Mouse (Mus musculus) neutrophil, adult 5-6 weeks (primary cell): Measurements from ENCODE around the gene Zfp940. TPM values are rescaled to one million over a fixed set of nuclear protein-coding genes. Genes with fewer than 3 reads are reported as not detected.
"Not testable (repeated sequence)": the region's sequence is repeated elsewhere in the genome, so short reads cannot be mapped to it uniquely, and the experiment has no call there.

ENCODE experiments used
- ATAC-seq: fragments of 151-379, 151-347 bp; 2 replicates; pipeline ENCODE4 v1.8.0; 2017; ENCODE audit warnings: mild to moderate bottlenecking, moderate TSS enrichment; ENCODE audit not compliant: insufficient number of reproducible peaks, poor library complexity, low FRiP score, severe bottlenecking; ENCODE audit errors: extremely low read depth
- total RNA-seq: library from RNA; stranded (forward); fragments of 200-1000 nt; gene quantifications from 2 replicates; pipeline ENCODE4 v1.2.3, GENCODE M21; 2017

Gene Zfp940
- total RNA-seq = 10.4 and 10.7 TPM in 2 replicates

DNA sequence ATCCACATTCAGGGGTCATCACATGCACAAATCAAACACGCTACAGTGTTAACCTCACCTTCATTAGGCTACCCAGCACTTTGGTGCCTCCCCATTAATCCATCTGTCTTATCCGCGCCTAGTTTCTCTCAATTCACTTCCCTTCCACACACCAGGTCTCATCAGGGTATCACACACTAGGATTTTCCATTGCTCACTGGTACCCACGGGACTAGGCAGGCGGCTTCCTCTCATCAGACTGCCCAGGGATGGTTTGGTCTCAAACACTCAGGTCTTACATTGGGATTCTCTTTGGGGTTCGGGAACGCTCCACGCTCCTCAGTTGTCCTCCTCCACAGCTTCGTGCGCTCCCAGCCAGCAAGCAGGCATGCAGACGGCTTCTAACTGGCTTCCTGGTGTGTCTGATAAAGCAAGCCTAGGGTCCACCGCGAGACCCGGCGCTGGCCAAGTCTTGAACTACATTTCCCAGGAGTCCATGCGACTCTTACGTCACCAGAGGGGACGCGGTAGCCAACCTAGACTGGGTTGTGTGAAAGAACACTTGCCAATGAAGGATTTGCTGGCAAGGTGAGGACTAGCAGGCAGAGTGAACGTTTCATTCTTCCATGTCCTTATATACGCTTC lies at the start of gene Zfp940:
Zfp940 (minus strand) TSS at position 451 of the 624 bp plus-strand sequence.
- peak; percentile 94 for ATAC-seq

DNA sequence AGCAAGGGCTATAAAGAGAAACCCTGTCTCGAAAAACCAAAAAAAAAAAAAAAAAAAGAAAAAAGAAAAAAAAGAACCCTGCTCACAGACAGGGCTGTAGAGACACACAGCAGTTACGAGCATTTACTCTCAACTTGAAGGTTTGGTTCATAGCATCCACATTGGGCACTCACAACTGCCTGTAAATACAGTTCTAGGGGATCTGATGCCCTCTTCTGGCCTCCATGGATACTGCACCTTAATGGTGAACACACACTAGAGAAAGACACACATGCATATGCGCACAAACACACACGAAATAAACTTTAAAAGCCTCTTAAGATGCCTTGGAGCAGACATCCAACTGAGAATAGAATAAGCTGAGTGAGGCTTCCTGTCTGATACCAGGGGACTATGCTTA lies 44.9 kb upstream of the Zfp940 start:
- no peak for ATAC-seq

DNA sequence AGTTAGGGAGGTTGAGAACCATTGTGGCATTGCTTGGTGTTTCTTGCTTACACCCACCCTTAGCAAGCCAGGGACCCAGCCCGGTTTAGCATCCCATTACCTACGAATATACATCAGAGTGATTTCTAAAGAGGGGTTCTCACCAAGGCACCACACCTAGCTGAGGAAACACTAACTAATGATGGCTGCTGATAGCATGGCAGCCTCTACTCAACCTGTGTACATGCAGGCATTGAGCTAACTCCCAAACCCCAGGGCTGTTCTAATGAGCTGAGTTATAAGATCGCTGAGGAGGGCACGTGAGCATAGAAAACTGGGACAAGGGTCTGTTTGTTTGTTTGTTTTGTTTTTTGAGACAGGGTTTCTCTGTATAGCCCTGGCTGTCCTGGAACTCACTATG lies 39.3 kb upstream of the Zfp940 start:
- ATAC-seq = no peak

DNA sequence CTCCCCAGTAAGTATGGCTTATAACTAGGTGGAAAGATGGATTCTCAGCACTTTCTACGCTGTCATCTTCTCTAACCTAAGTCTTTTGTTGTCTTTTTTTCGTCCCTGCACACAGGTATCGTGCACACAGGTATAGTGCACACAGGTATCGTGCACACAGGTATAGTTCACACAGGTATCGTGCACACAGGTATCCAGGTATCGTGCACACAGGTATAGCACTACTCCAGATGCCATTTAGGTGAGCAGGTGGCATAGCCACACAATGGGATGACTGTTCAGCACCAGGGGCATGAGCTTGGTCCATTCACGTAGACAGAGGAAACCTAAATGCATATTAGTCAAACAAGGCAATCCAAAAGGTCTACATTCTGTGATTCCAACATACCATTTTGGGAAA lies 37.0 kb upstream of the Zfp940 start:
- no peak for ATAC-seq

DNA sequence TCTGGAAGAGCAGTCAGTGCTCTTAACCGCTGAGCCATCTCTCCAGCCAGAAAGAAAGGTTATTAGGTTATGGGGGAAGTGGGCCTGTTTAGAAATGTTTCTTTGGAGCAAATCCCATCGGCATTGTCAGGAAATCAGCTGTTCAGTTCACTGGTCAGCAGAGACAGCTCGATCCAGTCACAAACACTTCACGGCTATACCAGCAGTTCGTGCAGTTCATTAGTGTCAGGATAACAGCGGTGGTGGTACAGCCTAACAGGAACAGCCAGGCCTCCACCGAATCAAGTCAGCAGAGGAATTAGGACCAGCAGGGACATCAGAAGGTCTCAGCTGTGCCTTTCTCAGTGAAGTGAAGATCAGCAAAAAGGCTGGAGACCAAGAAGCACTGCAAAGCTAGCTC lies 27.4 kb upstream of the Zfp940 start:
- ATAC-seq = no peak

DNA sequence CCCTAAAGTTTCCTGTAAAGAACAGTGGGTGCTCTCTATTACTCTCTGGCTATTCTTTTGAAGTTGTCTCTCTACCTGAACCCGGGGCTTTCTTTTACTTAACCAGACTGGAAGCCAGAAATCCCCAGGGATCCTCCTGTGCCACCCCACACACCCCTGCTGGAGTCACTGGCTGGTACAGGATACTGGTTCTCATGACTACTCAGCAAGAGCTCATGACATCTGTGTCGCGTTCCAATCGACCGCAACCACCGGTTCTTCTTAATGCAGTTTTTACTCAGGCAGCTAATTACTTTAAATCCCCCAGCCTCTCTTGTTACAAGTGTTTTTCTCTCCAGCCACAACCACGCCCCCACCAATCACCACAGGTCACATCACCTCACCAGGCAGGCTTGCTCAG lies 26.6 kb upstream of the Zfp940 start:
- no peak for ATAC-seq

DNA sequence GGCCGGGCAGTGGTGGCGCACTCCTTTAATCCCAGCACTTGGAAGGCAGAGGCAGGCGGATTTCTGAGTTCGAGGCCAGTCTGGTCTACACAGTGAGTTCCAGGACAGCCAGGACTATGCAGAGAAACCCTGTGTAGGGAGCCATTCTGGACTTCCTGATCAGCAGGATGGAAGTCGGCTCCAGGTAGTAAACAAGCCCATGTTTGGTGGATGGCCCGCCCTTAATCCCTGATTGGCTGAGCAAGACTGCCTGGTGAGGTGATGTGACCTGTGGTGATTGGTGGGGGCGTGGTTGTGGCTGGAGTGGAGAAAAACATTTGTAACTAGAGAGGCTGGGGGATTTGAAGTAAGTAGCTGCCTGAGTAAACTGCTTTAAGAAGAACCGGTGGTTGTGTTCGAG lies 24.1 kb upstream of the Zfp940 start:
- ATAC-seq = not testable (repeated sequence)

DNA sequence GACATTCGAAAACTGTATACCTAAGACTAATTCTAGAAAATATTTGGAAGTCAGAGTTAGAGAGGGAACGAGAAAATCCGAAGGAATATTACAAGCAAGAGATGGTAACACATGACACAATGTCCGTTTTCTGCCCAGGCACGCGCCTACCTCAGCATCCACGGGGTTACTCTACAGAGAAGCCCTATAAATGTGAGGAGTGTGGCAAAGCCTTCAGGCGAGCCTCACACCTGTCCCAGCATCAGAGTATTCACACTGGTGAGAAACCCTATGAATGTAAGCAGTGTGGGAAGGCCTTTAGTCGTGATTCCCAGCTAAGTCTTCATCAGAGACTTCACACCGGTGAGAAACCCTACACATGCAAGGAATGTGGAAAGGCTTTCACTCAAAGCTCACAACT lies 20.8 kb upstream of the Zfp940 start:
- ATAC-seq = no peak

DNA sequence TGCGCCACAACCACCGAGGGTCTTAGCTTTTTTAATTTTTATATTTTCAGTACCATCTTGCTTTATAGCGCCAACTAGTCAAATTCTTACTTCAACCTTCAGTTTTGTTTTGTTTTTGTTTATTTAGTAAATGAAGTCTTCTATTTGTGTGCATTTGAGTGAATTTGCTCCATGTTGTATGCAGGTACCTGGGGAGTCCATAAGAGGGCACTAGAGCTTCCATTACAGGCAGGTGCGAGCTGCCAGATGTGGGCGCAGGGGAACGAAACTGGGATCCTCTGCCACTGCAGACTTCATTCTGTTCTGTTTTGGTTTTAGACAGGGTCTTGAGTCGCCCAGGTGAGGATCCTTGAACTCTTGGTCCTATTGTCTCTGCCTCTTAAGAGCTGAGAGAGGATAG lies 8.2 kb upstream of the Zfp940 start:
- ATAC-seq = no peak

DNA sequence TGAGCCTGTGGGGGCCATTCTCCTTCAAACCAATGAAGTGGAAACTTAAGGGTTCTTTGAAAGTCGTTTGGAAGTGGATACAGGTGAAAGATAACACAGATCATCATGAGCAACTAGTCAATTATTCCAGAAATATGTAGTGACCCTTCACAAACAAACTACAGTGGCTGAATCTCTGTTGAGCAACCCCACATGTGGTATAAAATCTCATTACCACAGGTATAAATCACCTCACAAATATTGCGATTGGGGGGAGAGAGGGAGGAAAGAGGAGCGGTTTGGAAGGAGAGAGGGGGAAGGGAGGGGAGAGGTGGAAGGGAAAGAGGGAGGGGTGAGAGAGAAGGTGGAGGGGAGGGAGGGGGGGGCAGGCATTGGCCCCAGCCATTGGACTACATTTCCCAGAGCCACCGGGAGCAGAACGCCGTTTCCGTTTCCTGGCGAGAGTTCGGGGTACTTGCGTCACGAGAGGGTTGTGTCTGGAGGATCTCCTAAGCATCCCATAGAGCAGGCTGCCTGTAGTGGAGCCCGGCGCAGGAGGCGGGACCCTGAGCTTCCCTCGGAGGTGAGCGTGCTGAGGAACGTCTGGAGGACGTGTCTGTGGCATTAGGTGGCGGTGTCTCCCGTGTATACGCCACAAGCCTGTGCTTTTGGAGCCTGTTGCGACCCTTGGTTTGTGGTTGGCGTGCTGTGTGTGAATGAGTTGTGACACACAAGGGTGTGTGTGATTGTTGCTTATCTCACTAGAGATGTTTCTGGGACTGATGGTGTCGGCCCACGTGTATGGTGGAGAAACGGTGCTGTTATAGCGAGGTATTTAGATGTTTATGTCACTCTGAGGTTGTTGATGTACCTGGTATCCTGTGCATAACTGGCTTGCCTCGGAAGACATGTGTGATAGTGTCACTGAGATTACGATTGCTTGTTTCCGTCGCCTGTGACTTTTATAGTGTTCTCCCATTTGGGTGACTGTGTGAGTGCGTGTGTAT lies 6.4 kb upstream of the Zfp940 start, which contains the start of gene Zfp420:
Zfp420 (plus strand) TSS at position 448 of the 986 bp plus-strand sequence.
- ATAC-seq = peak; percentile 92

DNA sequence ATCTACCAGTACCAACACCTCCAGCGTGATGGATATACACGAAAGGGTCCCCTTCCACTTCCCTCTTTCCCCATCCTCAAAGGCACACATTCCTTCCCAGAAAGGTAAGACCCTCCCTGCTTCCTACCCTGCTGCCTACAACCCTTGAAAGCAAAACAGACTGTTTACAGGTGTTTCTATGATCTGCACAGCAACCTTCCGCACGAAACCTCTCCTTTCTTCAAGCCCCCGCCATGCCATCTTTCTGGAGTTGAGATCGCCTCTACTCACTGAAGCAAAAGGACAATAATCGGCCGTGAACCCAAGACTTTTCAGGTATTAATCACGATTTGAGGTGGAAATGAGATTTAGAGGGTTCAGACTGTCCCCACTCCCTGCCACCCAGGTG lies 644 bp downstream of the Zfp940 start:
- ATAC-seq = no peak

DNA sequence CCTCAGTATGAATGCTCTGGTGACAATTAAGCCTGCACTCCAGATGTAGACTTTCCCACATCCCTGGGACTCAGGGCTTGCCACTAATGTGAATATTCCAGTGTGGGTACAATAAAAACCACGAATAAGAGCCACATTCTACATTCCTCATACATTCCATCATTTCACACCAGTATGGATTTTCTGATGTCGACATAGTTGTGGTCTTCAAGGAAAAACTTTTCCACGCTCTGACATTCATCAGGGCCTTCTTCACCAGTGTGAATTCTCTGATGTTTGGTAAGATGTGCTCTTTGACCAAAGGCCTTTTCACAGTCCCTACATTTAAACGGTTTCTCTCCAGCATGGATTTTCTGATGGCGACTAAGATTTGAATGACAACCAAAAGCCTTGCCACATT lies 8.9 kb downstream of the Zfp940 start:
- ATAC-seq = no peak

DNA sequence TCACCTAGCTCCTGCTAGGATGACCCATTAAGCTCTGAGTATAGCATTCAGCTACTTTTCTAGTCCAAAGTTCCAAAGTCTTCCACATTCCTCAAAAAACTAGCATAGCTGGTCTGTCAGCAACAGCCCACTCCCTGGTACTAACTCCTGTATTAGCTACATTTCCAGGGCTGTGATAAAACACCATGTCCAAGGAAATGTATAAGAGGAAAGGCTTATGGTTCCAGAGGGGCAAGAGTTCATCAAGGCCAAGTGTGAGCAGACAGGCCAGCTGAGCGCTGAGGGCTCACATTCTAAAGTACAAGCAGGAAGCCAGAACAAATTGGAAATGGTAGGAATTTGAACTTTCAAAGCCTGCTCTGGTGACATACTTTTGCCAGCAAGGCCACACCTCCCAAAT lies 11.4 kb downstream of the Zfp940 start:
- ATAC-seq = no peak

DNA sequence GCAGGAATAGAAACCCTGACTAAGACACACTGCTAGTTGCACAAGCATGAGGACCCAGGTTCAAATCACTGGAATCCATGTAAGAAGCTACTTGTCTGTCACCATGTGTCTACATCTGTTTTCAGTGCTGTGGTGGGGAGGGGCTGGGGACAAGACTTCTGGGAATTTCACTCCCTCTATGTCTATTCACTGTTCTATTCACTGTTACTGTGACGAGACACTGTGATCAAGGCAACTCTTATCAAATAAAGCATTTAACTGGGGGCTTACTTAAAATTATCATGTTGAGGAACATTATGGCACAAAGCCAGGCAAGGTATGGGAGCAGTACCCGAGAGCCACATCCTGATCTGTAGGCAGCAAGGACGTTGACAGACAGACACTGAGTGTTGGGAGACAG lies 14.2 kb downstream of the Zfp940 start:
- no peak for ATAC-seq

DNA sequence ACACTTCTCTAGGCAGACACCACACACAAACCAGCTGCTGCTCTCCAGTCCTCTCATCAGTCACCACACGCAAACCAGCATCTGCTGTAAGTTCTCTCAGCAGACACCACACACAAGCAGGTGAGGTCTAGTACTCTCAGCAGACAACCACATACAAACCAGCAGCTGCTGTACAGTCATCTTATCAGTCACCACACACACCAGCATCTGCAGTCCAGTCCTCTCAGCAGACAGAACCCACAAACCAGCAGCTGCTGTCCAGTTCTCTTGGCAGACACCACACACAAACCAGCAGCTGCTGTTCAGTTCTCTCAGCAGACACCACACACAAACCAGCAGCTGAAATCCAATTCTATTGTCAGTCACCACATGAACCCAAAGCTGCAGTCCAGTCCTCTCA lies 16.7 kb downstream of the Zfp940 start:
- no peak for ATAC-seq

DNA sequence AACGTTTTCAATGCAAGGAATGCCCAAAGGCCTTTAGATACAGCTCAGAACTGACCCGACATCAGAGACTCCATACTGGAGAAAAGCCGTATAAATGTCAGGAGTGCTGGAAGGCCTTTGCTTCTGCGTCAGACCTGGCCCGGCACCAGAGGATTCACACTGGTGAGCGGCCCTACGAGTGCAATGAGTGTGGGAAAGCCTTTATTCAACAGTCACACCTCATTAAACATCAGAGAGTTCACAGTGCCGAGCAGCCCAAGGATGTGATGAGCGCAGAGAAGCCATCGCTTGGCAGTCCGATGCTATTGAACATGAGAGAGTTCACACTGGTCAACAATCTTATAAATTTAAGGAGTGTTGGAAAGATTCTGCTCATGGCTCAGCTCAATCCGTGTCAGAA lies 23.7 kb downstream of the Zfp940 start:
- ATAC-seq = no peak

DNA sequence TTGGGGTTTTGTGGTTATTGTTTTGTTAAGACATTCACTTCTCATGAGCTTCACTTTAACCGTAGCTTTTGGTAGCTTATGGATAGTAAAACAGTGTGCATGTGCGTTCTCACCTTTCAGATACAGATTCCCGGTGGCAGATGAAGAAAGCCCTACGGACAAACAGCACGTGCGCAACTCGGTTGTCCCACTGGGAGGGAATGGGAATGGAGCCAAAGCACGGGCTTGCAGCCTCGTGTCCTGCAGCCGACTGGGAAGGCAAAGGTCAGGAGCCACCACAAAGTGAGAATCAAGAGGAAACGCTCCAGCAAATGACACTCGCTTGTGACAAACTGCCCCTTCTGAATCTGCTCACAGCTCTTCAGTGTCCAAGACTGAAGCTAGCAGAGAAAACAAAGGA lies 25.5 kb downstream of the Zfp940 start:
- ATAC-seq = no peak

DNA sequence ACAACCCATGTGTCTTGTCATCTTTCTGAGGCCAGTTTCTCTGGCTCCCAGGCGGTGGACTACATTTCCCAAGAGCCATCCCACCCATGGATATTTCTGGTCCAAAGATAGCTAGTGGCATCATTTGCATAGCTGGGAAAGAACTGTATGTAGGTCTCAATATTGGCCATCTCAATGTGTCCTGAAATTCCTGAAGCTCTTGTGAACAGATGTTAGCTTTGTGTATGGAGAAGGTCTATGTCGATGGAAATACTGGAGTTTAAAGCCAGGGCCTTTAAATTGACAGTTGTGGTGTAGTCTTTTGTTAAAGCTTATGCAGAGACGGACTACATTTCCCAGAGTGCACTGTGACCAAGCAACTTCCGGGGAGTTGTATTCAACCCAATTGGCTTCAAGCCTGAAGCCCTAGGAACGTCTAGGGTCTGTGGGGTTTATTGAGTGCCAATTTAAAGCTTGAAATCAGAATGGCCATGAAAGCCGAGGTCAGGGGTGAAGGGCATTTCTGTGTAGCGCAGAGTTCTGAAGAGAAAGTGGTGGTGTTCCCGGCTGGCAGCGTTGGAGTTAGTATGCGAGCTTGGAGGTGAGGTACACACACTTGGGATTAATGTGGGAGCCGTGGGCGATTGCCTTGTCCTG lies 34.7 kb downstream of the Zfp940 start:
- peak; percentile 54; the same call in 1 of the 2 replicates for ATAC-seq

DNA sequence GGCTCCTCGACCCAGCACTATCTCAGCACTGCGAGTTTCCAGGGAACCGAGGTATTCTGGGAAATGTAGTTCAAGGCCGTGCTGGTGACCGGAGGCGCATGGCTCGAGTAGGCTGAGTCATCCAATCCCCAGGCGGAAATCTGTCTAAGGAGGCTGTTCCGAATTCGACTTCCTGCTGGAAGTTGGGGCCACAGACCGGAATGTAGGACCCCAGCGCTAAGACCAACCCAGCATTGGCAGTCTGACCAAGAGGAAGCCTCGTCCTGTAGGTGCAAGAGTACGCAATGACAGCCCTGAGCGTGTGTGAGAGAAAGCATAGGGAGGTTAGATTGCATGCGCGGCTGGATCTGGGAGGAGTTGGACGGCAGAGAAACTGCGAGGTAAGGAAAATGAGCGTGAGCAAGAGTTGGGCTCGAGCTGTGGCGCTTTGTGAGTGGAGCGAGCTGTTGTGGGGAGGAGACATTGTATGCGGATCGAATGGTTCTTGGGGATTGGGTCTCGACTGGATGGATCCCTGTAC lies 37.5 kb downstream of the Zfp940 start, which contains the start of gene Zfp790:
Zfp790 (plus strand) TSS at position 205 of the 520 bp plus-strand sequence.
- ATAC-seq = peak; percentile 96
